Mouse (Mus musculus) neural tube, embryonic 15.5 days (tissue): ENCODE measurements around the gene Fcrla. TPM values are rescaled to one million over a fixed set of nuclear protein-coding genes. Genes with fewer than 3 reads are reported as not detected.
"Not testable (repeated sequence)": the region's sequence is repeated elsewhere in the genome, so short reads cannot be mapped to it uniquely, and the experiment has no call there.

Source experiments
- ATAC-seq: fragments of 200-750 bp; cut with Nextera tagmentation; 2 replicates; pipeline ENCODE4 v1.8.0; 2017; ENCODE audit warnings: mild to moderate bottlenecking, moderate TSS enrichment, moderate library complexity; ENCODE audit not compliant: low FRiP score
- H3K27ac ChIP-seq: fragments of 300-500 bp; sonication (generic); replicated peaks from 2 replicates; pipeline ENCODE4 v1.5.1; 2015; ENCODE audit warnings: mild to moderate bottlenecking, inconsistent platforms
- H3K27me3 ChIP-seq: fragments of 300-500 bp; sonication (generic); replicated peaks from 2 replicates; pipeline ENCODE4 v1.6.1; 2015; ENCODE audit warnings: inconsistent platforms
- H3K36me3 ChIP-seq: fragments of 300-500 bp; sonication (generic); 2 replicates; pipeline ENCODE4 v1.6.1; 2015; ENCODE audit warnings: inconsistent platforms
- H3K4me1 ChIP-seq: fragments of 300-500 bp; sonication (generic); 2 replicates; pipeline ENCODE4 v1.6.1; 2015; ENCODE audit warnings: inconsistent platforms
- H3K4me2 ChIP-seq: fragments of 300-500 bp; sonication (generic); 2 replicates; pipeline ENCODE4 v1.6.1; 2015; ENCODE audit warnings: inconsistent platforms, mild to moderate bottlenecking, moderate library complexity
- H3K4me3 ChIP-seq: fragments of 300-500 bp; sonication (generic); replicated peaks from 2 replicates; pipeline ENCODE4 v1.5.1; 2015; ENCODE audit warnings: mild to moderate bottlenecking, inconsistent platforms
- H3K9ac ChIP-seq: fragments of 300-500 bp; sonication (generic); replicated peaks from 2 replicates; pipeline ENCODE4 v1.6.1; 2015; ENCODE audit warnings: mild to moderate bottlenecking, inconsistent platforms
- H3K9me3 ChIP-seq: fragments of 300-500 bp; sonication (generic); replicated peaks from 2 replicates; pipeline ENCODE4 v1.6.1; 2016; ENCODE audit warnings: inconsistent platforms
- WGBS: fragments of 180-500 bp; shearing (Covaris S2); methylation state at CpG from one replicate; pipeline ENCODE4 v1.1.7; 2015; ENCODE audit warnings: mixed read lengths; 5-methylcytosine and 5-hydroxymethylcytosine counted together
- polyA plus RNA-seq: library from polyadenylated mRNA; unstranded; fragments of >200 nt; fragmentation: Nextera tagmentation; extraction: Ambion mirVana; gene quantifications from 2 replicates; pipeline ENCODE4 v1.2.1, GENCODE M21; 2015

The Fcrla gene
- not detected in 2 replicates for polyA plus RNA-seq

GRCm38 (mm10) chr1:170927378-170927777, at the start of gene Fcrla:
TSS of gene Fcrla (minus strand) at chr1:170927583.
- Histone ChIP-seq H3K27me3 (no peaks in the 10 kb centered on the region), H3K4me3 (no peak within 1 kb of the TSS), H3K27ac (no peak within 1 kb of the TSS), H3K4me2 (no peak within 1 kb of the TSS), H3K4me1 (no peaks in the 10 kb centered on the region), H3K9me3 (no peaks in the 10 kb centered on the region), H3K36me3 (no peaks in the 10 kb centered on the region), H3K9ac (no peak within 1 kb of the TSS)
- whole genome bisulfite sequencing: 81% methylated on average over 3 of the region's 3 CpGs
- ATAC-seq: no peak

- 94% methylated on average over 5 of the region's 5 CpGs for WGBS
- H3K9me3 ChIP-seq: no peaks in the 10 kb centered on the region
Measured at GRCm38 (mm10) chr1:170976447-170976846, 49.1 kb upstream of the Fcrla start, which contains the start of gene Fcgr2b. TSS of gene Fcgr2b (minus strand) at chr1:170976547.

GRCm38 (mm10) chr1:170975751-170976161, 48.4 kb upstream of the Fcrla start:
- H3K9ac ChIP-seq: no peak overlapping the region
- H3K4me2 ChIP-seq: no peak overlapping the region
- no peaks in the 10 kb centered on the region for H3K27me3 ChIP-seq
- H3K27ac ChIP-seq: no peak overlapping the region
- no peaks in the 10 kb centered on the region for H3K36me3 ChIP-seq
- 83% methylated on average over 7 of the region's 7 CpGs for WGBS
- no peak overlapping the region for H3K4me3 ChIP-seq
- ATAC-seq: no peak
- H3K9me3 ChIP-seq: no peaks in the 10 kb centered on the region
- H3K4me1 ChIP-seq: no peaks in the 10 kb centered on the region

More at GRCm38 (mm10) chr1:170976447-170976846, 49.1 kb upstream of the Fcrla start, which contains the start of gene Fcgr2b:
- H3K9ac ChIP-seq: no peak within 1 kb of the TSS
- ATAC-seq: no peak
- no peak within 1 kb of the TSS for H3K4me2 ChIP-seq
- H3K36me3 ChIP-seq: no peaks in the 10 kb centered on the region
- no peaks in the 10 kb centered on the region for H3K4me1 ChIP-seq
- no peak within 1 kb of the TSS for H3K27ac ChIP-seq
- H3K27me3 ChIP-seq: no peaks in the 10 kb centered on the region
- H3K4me3 ChIP-seq: no peak within 1 kb of the TSS

- not testable (repeated sequence) for H3K9ac ChIP-seq, H3K27me3 ChIP-seq, H3K27ac ChIP-seq, ATAC-seq, H3K9me3 ChIP-seq, H3K36me3 ChIP-seq, H3K4me2 ChIP-seq, H3K4me1 ChIP-seq, H3K4me3 ChIP-seq
- WGBS: 67% methylated on average over 2 of the region's 2 CpGs
Measured at GRCm38 (mm10) chr1:170975350-170975749, 48.0 kb upstream of the Fcrla start.

GRCm38 (mm10) chr1:170974736-170975135, 47.4 kb upstream of the Fcrla start:
- Histone ChIP-seq H3K36me3 (no peaks in the 10 kb centered on the region), H3K27me3 (no peaks in the 10 kb centered on the region), H3K4me2 (no peak overlapping the region), H3K27ac (no peak overlapping the region), H3K9ac (no peak overlapping the region), H3K9me3 (no peaks in the 10 kb centered on the region), H3K4me1 (no peaks in the 10 kb centered on the region), H3K4me3 (no peak overlapping the region)
- WGBS: 94% methylated on average over 2 of the region's 2 CpGs
- ATAC-seq: no peak

GRCm38 (mm10) chr1:170974171-170974570, 46.8 kb upstream of the Fcrla start:
- no peak for ATAC-seq
- WGBS: 88% methylated on average over 8 of the region's 8 CpGs

GRCm38 (mm10) chr1:170972936-170973335, 45.6 kb upstream of the Fcrla start:
- no peaks in the 10 kb centered on the region for H3K4me1 ChIP-seq
- no peaks in the 10 kb centered on the region for H3K27me3 ChIP-seq
- no peak overlapping the region for H3K4me2 ChIP-seq
- H3K9ac ChIP-seq: no peak overlapping the region
- no peaks in the 10 kb centered on the region for H3K9me3 ChIP-seq
- no peak for ATAC-seq
- H3K36me3 ChIP-seq: no peaks in the 10 kb centered on the region
- 88% methylated on average over 4 of the region's 4 CpGs for WGBS
- no peak overlapping the region for H3K27ac ChIP-seq
- no peak overlapping the region for H3K4me3 ChIP-seq

More at GRCm38 (mm10) chr1:170974171-170974570, 46.8 kb upstream of the Fcrla start:
- no peak overlapping the region for H3K4me2 ChIP-seq
- H3K9me3 ChIP-seq: no peaks in the 10 kb centered on the region
- no peak overlapping the region for H3K9ac ChIP-seq
- no peak overlapping the region for H3K4me3 ChIP-seq
- no peaks in the 10 kb centered on the region for H3K27me3 ChIP-seq
- H3K4me1 ChIP-seq: no peaks in the 10 kb centered on the region
- no peaks in the 10 kb centered on the region for H3K36me3 ChIP-seq
- no peak overlapping the region for H3K27ac ChIP-seq

- Histone ChIP-seq H3K9me3 (no peaks in the 10 kb centered on the region), H3K4me2 (no peak overlapping the region), H3K27ac (no peak overlapping the region), H3K36me3 (no peaks in the 10 kb centered on the region), H3K9ac (no peak overlapping the region), H3K27me3 (no peaks in the 10 kb centered on the region), H3K4me1 (no peaks in the 10 kb centered on the region), H3K4me3 (no peak overlapping the region)
- ATAC-seq: no peak
- 87% methylated on average over 6 of the region's 6 CpGs for WGBS
Measured at GRCm38 (mm10) chr1:170972494-170972893, 45.1 kb upstream of the Fcrla start.

- Histone ChIP-seq H3K4me3 (no peak overlapping the region), H3K4me1 (no peaks in the 10 kb centered on the region), H3K9me3 (no peaks in the 10 kb centered on the region), H3K4me2 (no peak overlapping the region), H3K27ac (no peak overlapping the region), H3K27me3 (no peaks in the 10 kb centered on the region), H3K9ac (no peak overlapping the region), H3K36me3 (no peaks in the 10 kb centered on the region)
- ATAC-seq: no peak
- 70% methylated on average over 1 of the region's 1 CpGs for WGBS
Measured at GRCm38 (mm10) chr1:170968576-170968975, 41.2 kb upstream of the Fcrla start.

- no peak for ATAC-seq
- Histone ChIP-seq H3K4me2 (no peak overlapping the region), H3K9ac (no peak overlapping the region), H3K27ac (no peak overlapping the region), H3K27me3 (no peaks in the 10 kb centered on the region), H3K9me3 (no peaks in the 10 kb centered on the region), H3K4me3 (no peak overlapping the region), H3K36me3 (no peaks in the 10 kb centered on the region), H3K4me1 (no peaks in the 10 kb centered on the region)
- WGBS: 90% methylated on average over 3 of the region's 3 CpGs
Measured at GRCm38 (mm10) chr1:170967581-170967980, 40.2 kb upstream of the Fcrla start.

- 81% methylated on average over 7 of the region's 7 CpGs for WGBS
- Histone ChIP-seq H3K9ac (no peak overlapping the region), H3K4me3 (no peak overlapping the region), H3K4me1 (no peaks in the 10 kb centered on the region), H3K36me3 (no peaks in the 10 kb centered on the region), H3K27me3 (no peaks in the 10 kb centered on the region), H3K4me2 (no peak overlapping the region), H3K27ac (no peak overlapping the region), H3K9me3 (no peaks in the 10 kb centered on the region)
- ATAC-seq: no peak
Measured at GRCm38 (mm10) chr1:170963087-170963486, 35.7 kb upstream of the Fcrla start.

GRCm38 (mm10) chr1:170962301-170962700, 34.9 kb upstream of the Fcrla start:
- no peaks in the 10 kb centered on the region for H3K27me3 ChIP-seq
- ATAC-seq: no peak
- WGBS: 80% methylated on average over 2 of the region's 2 CpGs
- no peak overlapping the region for H3K4me3 ChIP-seq
- H3K9ac ChIP-seq: no peak overlapping the region
- no peaks in the 10 kb centered on the region for H3K36me3 ChIP-seq
- no peaks in the 10 kb centered on the region for H3K4me1 ChIP-seq
- no peaks in the 10 kb centered on the region for H3K9me3 ChIP-seq
- H3K27ac ChIP-seq: no peak overlapping the region
- no peak overlapping the region for H3K4me2 ChIP-seq

GRCm38 (mm10) chr1:170961101-170961500, 33.7 kb upstream of the Fcrla start:
- ATAC-seq: no peak
- Histone ChIP-seq H3K4me2 (no peak overlapping the region), H3K36me3 (no peaks in the 10 kb centered on the region), H3K9me3 (no peaks in the 10 kb centered on the region), H3K4me1 (no peaks in the 10 kb centered on the region), H3K27ac (no peak overlapping the region), H3K27me3 (no peaks in the 10 kb centered on the region), H3K4me3 (no peak overlapping the region), H3K9ac (no peak overlapping the region)
- WGBS: 78% methylated on average over 6 of the region's 6 CpGs
